Mouse (Mus musculus) G1E (cell line): ENCODE data around the gene Prss45. TPM values are rescaled to one million over a fixed set of nuclear protein-coding genes. Genes with fewer than 3 reads are reported as not detected.

Experiments
- ATAC-seq: 2 replicates; pipeline ENCODE4 v1.8.0; 2016; ENCODE audit warnings: mild to moderate bottlenecking; ENCODE audit not compliant: insufficient number of reproducible peaks, poor library complexity, low FRiP score, severe bottlenecking; ENCODE audit errors: extremely low read depth
- DNase-seq: peaks from one replicate; pipeline ENCODE4 v3.0.0; 2012; ENCODE audit warnings: low spot score
- H3K27me3 ChIP-seq: 2 replicates; pipeline ENCODE4 v1.6.1; 2012; ENCODE audit warnings: mild to moderate bottlenecking, low read length, inconsistent platforms; ENCODE audit not compliant: insufficient read depth
- H3K36me3 ChIP-seq: replicated peaks from 2 replicates; pipeline ENCODE3; 2012; ENCODE audit warnings: mild to moderate bottlenecking, inconsistent platforms
- H3K4me1 ChIP-seq: 2 replicates; pipeline ENCODE4 v1.6.1; 2012; ENCODE audit warnings: low read depth, low read length, inconsistent platforms, mixed read lengths; ENCODE audit not compliant: insufficient read depth
- H3K4me3 ChIP-seq: 2 replicates; pipeline ENCODE4 v1.5.1; 2012; ENCODE audit warnings: low read depth, mild to moderate bottlenecking, inconsistent platforms, low read length, moderate library complexity, mixed read lengths
- H3K9me3 ChIP-seq: replicated peaks from 2 replicates; pipeline ENCODE4 v1.6.1; 2012; ENCODE audit warnings: inconsistent platforms
- CTCF ChIP-seq: IDR thresholded peaks from 2 replicates; pipeline ENCODE4 v1.5.1; 2012; ENCODE audit warnings: low read depth, low read length, inconsistent platforms, mixed read lengths
- GATA1 ChIP-seq: IDR thresholded peaks from 2 replicates; pipeline ENCODE4 v1.6.1; 2012; ENCODE audit warnings: borderline replicate concordance, low read length, inconsistent platforms, mixed read lengths
- GATA2 ChIP-seq: IDR thresholded peaks from 2 replicates; pipeline ENCODE4 v1.6.1; 2012; ENCODE audit warnings: low read depth, low read length, inconsistent platforms, borderline replicate concordance
- POLR2AphosphoS5 ChIP-seq: IDR thresholded peaks from 2 replicates; pipeline ENCODE4 v1.6.1; 2012; ENCODE audit warnings: low read depth, low read length, inconsistent platforms; ENCODE audit not compliant: insufficient replicate concordance
- TAL1 ChIP-seq: conservative IDR thresholded peaks from 2 replicates; pipeline ENCODE4 v1.6.1; 2012; ENCODE audit warnings: low read depth, low read length, inconsistent platforms, mixed read lengths
- polyA plus RNA-seq: library from polyadenylated mRNA; stranded (reverse); fragments of >175 nt; gene quantifications from 2 replicates; pipeline ENCODE4 v1.2.3, GENCODE M21; 2012
- total RNA-seq, 2 experiments: library from RNA; stranded (forward) in 1 of 2; stranded (reverse) in 1 of 2; fragments of 200-1000 nt in 1 of 2; fragments of >200 nt in 1 of 2; fragmentation: Nextera tagmentation in 1 of 2; gene quantifications; 2 replicates each; pipeline ENCODE4 v1.2.3; 2014 to 2017

Prss45 gene
- total and polyA plus RNA-seq, 3 experiments: 0.11 TPM; not detected in 2

GRCm38 (mm10) chr9:110844206-110844605 is 9.8 kb downstream of the Prss45 start, which contains the start of gene Prss46:
Prss46 (plus strand) TSS chr9:110844506.
- no peak for TF ChIP-seq TAL1
- TF ChIP-seq POLR2AphosphoS5: no peak
- TF ChIP-seq CTCF: no peak
- TF ChIP-seq GATA2: no peak
- Histone ChIP-seq H3K27me3 (peaks cover 12% of the 10 kb centered on the region), H3K4me1 (no peaks in the 10 kb centered on the region), H3K36me3 (no peaks in the 10 kb centered on the region), H3K4me3 (no peak within 1 kb of the TSS), H3K9me3 (no peaks in the 10 kb centered on the region)
- no peak for ATAC-seq
- DNase-seq: no peak

GRCm38 (mm10) chr9:110849162-110849561 is 14.8 kb downstream of the Prss45 start:
- Histone ChIP-seq H3K4me1 (no peaks in the 10 kb centered on the region), H3K36me3 (no peaks in the 10 kb centered on the region), H3K9me3 (no peaks in the 10 kb centered on the region), H3K4me3 (no peak overlapping the region), H3K27me3 (peaks cover 7% of the 10 kb centered on the region; the same call in 1 of the 2 replicates)
- ATAC-seq (no peak), DNase-seq (no peak)
- no peak for TF ChIP-seq CTCF
- no peak for TF ChIP-seq GATA2
- TF ChIP-seq GATA1: no peak
- no peak for TF ChIP-seq TAL1
- TF ChIP-seq POLR2AphosphoS5: no peak

GRCm38 (mm10) chr9:110855903-110856302 is 21.5 kb downstream of the Prss45 start:
- no peak for TF ChIP-seq TAL1
- no peak for TF ChIP-seq GATA2
- TF ChIP-seq CTCF: no peak
- no peak for TF ChIP-seq POLR2AphosphoS5
- peaks cover 8% of the 10 kb centered on the region for H3K27me3 ChIP-seq
- ATAC-seq (no peak), DNase-seq (no peak)
- no peaks in the 10 kb centered on the region for H3K36me3 ChIP-seq
- H3K4me3 ChIP-seq: no peak overlapping the region
- no peaks in the 10 kb centered on the region for H3K4me1 ChIP-seq
- H3K9me3 ChIP-seq: no peaks in the 10 kb centered on the region

- no peak for ATAC-seq
- no peaks in the 10 kb centered on the region for H3K4me1 ChIP-seq
- H3K9me3 ChIP-seq: no peaks in the 10 kb centered on the region
- H3K4me3 ChIP-seq: no peak overlapping the region
- peaks cover 11% of the 10 kb centered on the region for H3K27me3 ChIP-seq
- H3K36me3 ChIP-seq: no peaks in the 10 kb centered on the region
- DNase-seq: no peak
- TF ChIP-seq CTCF (no peak), TAL1 (no peak)
These were observed 22.5 kb downstream of the Prss45 start for GRCm38 (mm10) chr9:110856920-110857319.

GRCm38 (mm10) chr9:110857781-110858472 is 23.5 kb downstream of the Prss45 start, which contains the start of gene Prss50:
Prss50 (plus strand) TSS chr9:110857967.
- no peaks in the 10 kb centered on the region for H3K4me1 ChIP-seq

GRCm38 (mm10) chr9:110858523-110858922 is 24.1 kb downstream of the Prss45 start:
- H3K4me3 ChIP-seq: no peak overlapping the region
- TF ChIP-seq GATA2: no peak
- TF ChIP-seq GATA1: no peak
- no peak for TF ChIP-seq TAL1
- no peak for TF ChIP-seq POLR2AphosphoS5
- no peak for TF ChIP-seq CTCF
- peaks cover 14% of the 10 kb centered on the region for H3K27me3 ChIP-seq
- ATAC-seq (no peak), DNase-seq (no peak)
- no peaks in the 10 kb centered on the region for H3K36me3 ChIP-seq
- no peaks in the 10 kb centered on the region for H3K9me3 ChIP-seq
- H3K4me1 ChIP-seq: no peaks in the 10 kb centered on the region

More at GRCm38 (mm10) chr9:110857781-110858472, 23.5 kb downstream of the Prss45 start, which contains the start of gene Prss50:
- H3K27me3 ChIP-seq: peaks cover 14% of the 10 kb centered on the region
- H3K9me3 ChIP-seq: no peaks in the 10 kb centered on the region
- no peak for DNase-seq
- TF ChIP-seq TAL1 (no peak), POLR2AphosphoS5 (no peak), CTCF (no peak), GATA1 (no peak), GATA2 (no peak)
- ATAC-seq: no peak
- H3K4me3 ChIP-seq: no peak within 1 kb of the TSS
- no peaks in the 10 kb centered on the region for H3K36me3 ChIP-seq
